Mouse (Mus musculus): ENCODE data around the gene Aldh3b3.
A peak's percentile ranks its signal among the peaks of the same experiment; 100 is the strongest.
"Not testable (repeated sequence)": the region's sequence is repeated elsewhere in the genome, so short reads cannot be mapped to it uniquely, and the experiment has no call there.

Gene Aldh3b3

DNA sequence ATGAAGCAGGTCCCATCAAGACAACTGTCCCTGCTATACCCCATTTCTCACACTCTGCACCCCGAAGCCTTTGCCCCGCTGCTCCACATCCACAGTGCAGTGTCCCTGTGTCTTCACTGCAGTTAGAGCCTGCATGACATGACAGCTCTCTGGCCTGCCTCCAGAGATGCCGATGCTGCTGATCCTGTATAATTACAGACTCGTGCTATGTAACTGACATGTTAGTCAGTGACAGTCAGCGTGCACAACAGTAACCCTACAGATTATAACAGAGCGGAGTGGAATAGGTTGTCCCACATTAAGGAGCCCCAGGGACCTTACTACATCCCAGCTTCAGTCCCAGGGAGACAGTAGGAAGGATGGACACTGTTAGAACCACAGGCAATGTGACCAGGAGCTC is 16.2 kb downstream of the Aldh3b3 start:
- not testable (repeated sequence) for DNase-seq (ENCODE audit: low spot score)

DNA sequence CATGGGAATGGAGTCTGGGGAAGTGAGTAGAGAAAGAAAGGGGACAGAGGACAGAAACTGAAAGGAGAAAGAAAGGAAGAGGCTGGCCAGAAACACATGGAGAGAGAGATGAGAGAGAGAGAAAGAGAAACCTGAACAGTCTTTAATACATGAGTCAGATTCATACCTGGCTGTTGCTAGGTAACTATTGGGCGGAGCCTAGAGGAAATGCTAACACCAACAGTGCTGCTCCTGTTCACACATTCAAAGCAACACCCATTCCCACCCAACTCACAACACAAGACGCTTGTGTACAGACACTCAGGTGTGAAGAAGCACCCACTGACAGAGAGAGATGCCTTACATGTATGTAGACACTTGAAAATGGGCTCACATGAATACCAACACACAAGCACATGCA is 17.4 kb downstream of the Aldh3b3 start:
- DNase-seq (ENCODE audit: low spot score): no peak

DNA sequence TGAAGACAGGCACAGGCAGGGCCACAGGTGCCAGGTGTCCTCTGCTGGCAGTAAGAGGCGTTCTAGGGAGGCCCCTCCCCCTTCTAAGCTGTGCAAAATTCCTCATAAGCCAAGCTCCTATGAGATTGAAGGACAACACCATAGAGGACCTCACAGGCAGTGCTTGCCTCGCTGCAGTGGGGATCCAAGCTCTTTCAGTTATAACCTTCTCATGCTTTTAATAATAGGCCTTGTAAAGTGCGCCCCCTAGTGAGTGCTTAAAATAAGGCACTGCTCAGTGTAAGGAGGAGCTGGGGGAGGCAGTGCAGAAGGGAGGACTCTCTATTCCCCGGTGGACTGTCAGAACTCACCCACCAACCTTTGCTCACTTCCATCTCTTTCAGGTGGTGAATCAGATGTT is 21.9 kb downstream of the Aldh3b3 start:
- DNase-seq (ENCODE audit: low spot score): peak; percentile 81

DNA sequence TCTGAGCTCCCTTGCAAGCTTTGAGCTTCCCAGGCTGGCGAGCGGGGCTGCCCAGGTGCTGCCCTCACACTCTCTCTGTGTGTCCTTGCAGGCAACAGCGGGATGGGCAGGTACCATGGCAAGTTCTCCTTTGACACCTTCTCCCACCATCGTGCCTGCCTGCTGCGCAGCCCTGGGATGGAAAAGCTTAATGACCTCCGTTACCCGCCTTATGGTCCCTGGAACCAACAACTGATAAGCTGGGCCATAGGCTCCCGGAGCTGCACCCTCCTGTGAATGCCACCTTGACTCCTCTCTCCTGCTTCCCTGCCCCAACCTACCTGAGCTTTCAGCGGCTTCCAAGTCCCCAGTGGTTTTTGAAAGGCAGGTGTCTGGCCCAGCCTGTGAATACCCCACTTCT is 22.5 kb downstream of the Aldh3b3 start:
- no peak for DNase-seq (ENCODE audit: low spot score)

DNA sequence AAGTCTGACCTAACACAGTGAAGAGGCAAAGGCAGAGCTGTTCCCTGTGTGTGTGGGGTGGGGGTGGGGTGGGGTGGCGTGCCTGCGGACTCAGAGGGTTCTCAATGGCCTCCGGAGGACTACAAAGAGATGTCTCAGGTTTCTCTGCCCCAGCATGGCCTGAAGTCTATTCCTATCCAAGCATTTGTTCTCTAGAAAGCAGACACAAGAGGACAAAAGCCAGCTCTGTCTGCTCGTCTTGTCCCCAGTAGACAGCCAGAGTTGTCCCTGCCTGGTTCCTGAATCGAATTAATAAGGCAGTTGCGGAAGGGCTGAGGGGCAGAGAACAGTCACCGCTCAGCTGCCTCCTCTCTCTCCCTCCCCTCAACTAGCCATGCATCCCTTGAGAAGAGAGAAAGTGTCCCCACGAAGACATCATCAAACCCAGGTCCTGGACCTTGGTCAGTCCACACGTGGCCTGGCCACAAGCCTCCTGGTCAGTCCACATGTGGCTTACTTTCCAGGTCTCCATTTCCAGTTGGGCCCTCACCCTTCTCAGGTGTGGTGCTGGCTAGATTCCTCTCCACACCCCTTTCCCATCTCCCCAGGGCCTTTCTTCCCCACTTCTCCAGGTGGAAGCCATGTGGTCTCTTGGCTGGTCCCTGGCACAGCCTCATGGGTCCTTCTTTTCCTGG is 25.2 kb downstream of the Aldh3b3 start:
- DNase-seq (ENCODE audit: low spot score): no peak

DNA sequence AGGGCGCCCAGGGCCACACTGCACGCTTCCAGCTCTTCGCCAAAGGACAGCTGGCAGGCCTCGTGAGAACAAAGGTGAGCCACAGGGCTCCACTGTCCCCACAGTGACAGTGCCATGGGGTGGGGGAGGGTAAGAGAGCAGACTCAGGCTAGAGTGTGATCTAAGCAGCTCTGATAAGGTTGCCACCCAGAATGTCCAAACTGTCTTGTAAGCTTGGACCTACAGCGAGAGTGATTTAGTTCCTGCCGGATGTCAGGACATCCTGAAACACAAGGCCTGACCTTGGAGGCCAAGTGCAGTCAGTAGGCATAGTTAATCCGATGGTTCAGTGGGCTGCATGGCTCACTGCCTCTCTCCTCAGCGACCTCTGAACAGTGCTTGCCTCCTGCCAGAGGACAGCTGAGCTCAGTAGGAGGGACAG is 26.8 kb downstream of the Aldh3b3 start:
- DNase-seq (ENCODE audit: low spot score): no peak

DNA sequence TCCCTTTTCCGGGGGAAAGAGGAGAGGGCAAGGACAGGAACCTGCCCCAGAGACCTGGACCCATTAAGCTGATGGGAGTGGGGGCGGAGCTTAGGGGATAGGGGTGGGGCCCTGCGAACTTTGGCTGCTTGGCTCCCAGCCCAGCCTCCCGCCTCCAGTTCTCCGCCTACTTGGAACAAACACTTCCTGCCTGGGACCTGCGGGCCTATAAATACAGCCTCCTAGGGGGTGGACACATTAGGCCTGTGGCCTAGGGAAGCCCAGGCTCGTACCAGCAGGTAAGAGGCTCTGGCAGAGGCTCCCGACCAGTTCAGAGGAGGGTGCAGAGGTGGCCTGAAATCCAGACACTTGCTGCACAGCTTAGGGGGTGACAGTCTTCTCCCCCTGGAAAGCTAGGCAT is 27.9 kb downstream of the Aldh3b3 start, which contains the start of gene Acy3:
TSS of gene Acy3 (plus strand) at position 237 of the 400 bp plus-strand sequence.
- peak; percentile 24 for DNase-seq (ENCODE audit: low spot score)

DNA sequence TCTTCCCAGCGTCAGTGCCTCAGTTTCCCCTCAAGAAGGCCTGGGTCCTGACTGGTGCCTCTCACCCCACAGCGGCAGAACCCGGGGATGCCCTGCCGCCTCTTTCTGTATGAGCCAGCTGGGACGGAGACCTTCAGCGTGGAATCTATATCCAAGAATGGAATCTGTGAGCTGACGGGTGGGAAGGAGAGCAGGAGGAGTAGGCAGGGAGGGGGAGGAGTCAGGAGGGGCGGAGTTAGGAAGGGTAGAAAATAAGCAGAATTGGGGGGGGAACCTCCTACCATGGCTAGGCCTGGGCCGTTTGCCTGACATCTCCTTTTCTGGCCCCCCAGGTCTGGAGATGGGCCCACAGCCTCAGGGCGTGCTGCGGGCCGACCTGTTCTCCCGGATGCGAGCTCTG is 29.6 kb downstream of the Aldh3b3 start:
- DNase-seq (ENCODE audit: low spot score): no peak

DNA sequence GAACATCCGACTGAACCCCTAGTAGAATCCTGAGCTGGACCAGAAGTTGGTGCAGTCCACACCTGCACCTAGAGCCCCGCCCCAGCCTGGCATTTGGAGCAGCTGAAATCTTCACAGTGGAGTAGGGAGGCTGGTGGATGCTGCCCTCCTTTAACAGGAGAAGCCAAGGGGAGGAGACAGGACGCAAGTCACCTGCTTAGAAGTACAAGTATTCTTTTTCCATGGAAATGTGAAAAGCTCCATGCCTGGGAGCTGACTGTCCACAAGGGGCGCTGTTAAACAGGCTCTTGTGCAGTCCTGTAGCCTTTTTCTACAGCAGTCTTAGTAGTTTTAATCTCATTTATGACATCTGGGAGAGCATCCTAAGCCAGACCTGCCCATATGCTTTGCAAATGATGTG is 30.3 kb downstream of the Aldh3b3 start:
- no peak for DNase-seq (ENCODE audit: low spot score)

DNA sequence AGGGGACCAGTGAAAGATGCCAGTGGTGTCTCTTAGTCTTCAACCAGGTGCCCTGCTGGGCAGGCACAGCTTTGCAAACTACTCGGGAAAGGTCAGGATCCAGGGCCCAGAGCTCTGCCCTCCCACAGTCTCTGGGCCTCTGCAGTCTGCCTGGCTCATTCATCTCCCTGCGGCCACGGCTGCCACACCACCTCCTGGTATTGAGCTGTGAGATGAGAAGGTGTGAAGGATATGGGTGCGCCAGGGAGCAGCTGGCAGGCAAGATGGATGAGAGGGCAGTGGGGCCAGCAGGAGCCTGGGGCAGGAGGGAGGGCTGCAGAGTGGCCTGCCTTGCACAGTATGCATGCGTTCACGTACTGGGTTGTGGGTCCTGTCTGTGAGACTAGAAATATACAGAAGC is 32.4 kb downstream of the Aldh3b3 start:
- DNase-seq (ENCODE audit: low spot score): no peak

DNA sequence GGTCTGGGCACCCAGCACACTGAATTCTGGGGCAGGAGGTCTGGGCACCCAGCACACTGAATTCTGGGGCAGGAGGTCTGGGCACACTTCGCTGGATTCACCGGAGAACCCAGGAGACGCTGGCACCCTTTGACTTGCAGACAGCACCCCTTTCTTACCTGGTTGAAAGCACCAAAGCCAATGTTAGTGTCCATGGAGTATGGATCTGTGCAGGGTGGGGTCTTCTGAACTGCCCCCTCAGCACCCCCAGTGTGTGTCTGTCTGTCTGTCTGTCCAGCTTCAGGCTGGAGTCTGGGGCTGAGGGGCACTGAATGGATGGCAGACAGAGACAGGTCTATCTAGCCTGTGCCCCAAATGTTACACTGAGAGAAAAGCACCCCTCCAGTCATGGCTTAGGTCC is 33.1 kb downstream of the Aldh3b3 start:
- no peak for DNase-seq (ENCODE audit: low spot score)

DNA sequence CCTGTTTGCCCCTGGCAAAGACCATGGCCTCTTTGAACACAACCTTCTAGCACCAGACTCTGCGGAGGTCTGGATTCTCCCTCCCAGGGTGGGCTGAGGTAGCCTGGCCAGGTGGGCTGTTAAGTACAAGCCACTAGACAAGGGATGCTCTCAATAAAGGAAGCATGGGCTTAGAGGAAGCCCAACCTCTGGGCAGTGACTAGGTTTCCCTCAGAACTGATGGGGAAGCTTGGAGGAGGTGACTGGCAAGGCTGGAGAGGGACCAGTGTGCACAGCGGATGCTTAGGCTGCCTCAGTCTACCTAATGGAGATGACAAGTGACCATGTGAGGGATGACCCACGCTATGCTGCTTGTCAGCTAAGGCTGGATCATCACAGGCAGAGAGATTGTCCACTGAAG is 33.5 kb downstream of the Aldh3b3 start:
- no peak for DNase-seq (ENCODE audit: low spot score)

DNA sequence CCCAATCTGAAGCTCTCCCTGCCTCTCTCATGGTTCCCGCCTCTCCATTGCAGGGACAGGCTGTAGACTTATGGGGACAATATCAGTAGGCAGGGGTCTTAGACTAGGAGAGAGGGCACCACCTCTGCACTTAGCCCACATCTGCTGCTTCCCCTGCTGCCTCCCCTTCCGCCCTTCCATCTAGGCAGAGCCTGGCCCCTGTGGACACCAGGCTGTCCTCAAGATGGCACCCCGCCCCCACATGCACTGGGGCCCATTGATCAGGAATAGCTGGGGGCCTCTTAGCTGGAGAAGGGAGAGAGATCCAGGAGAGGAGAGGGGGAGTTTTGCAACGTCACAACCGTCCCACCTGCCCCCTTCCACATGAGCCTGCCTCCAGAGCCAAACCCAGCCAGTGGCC is 34.0 kb downstream of the Aldh3b3 start, which contains the start of gene Tbx10:
TSS of gene Tbx10 (plus strand) at position 337 of the 400 bp plus-strand sequence.
- DNase-seq (ENCODE audit: low spot score): no peak

DNA sequence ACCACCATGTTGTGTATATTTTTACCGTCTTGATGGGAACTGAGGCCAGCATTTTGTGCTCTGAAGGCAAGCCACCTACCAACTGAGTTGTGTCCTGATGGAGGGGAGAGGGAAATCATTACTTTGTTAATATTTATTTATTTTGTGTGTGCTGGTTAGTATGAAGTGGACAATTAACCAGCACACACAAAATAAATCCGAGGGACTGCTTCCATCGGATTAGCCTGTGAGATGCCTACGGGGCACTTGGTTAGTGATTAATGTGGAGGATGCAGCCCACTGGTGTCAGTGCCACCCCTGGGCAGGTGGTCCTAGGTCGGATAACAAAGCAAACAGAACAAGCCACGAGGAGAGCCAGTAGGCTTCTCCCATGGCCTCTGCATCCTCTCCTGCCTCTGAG is 36.5 kb downstream of the Aldh3b3 start:
- no peak for DNase-seq (ENCODE audit: low spot score)

DNA sequence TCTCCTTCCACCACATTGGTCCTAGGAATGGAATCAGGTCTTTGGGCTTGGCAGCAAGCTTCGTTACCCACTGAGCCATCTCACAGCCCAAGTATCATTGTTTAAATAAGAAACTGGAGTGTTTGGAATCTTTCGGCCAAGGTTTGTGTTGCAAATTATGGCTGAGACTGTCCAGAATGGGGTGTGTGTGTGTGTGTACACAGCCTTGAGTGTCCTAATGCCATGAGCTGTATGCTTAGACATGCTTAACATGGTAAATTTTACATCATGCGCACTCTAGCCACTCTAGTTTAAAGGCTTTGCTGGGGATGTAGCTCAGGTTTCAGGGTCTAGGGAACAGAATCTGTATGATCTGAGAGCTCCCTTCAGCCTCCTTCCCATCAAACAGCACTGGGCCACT is 37.1 kb downstream of the Aldh3b3 start:
- DNase-seq (ENCODE audit: low spot score): no peak

DNA sequence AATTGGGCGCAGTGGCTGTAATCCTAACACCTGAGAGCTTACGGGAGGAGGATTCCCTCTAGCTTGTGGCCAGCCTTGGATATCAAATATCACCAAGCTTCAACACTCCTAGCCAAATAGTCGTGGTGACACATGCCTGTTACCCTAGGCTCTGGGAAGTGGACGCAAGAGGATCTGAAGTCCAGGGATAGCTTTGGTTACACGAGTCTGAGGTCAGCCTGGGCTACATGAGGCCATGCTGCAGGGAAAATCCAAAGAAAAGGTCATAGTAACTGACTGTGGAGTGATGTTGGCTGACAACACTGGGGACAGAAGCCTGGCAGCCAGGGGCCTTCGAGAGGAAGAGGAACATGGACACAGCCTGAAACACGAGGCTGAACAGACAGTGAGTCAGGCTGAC is 37.7 kb downstream of the Aldh3b3 start:
- no peak for DNase-seq (ENCODE audit: low spot score)

DNA sequence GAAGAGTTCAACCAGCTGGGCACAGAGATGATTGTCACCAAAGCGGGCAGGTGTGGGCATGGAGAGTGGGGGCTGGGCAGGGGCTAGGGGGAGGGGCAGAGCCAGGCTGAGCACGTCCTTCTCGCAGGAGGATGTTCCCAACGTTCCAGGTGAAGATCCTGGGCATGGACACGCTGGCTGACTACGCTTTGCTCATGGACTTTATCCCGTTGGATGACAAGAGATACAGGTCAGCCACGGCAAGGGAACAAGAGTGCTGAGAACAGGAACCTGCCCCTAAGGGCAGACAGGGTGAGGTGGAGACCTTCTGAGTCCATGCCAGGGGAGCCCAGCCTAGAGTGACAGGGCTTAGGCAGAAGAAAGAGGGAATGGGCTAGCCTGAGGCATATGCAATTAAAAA is 38.3 kb downstream of the Aldh3b3 start:
- DNase-seq (ENCODE audit: low spot score): no peak

DNA sequence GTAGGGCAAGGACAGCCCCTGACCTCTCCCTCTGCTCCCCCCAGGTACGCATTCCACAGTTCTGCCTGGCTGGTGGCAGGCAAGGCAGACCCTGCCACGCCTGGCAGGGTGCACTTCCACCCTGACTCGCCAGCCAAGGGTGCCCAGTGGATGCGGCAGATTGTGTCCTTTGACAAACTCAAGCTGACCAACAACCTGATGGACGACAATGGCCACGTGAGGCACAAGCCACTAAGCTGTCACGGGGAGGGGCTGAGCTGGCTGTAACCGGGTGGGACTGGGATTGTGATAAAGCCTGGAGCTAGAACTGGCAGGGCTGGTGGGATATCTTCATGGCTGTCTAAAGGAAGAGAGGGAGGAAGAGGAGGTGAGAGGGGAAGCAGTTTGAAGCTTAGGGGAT is 38.8 kb downstream of the Aldh3b3 start:
- DNase-seq (ENCODE audit: low spot score): no peak

DNA sequence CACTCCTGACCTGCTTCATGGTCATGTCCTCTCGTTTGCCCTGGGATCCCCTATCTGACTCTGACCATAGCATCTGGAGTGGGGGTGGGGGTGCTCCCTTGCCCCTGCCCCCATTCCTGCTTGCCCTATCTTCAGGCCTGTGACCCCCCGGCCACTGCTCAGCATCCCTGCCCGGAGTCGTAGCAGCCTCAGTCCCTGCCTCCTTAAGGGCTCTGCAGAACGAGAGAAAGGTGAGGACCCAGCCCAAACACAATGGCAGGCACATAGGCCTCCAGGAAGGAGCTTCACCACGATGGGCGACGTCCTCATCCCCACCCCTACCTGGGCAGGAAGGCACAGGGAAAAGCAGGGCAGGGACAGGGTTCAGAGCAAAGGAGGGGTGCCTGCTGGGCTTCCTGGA is 39.9 kb downstream of the Aldh3b3 start:
- DNase-seq (ENCODE audit: low spot score): no peak

DNA sequence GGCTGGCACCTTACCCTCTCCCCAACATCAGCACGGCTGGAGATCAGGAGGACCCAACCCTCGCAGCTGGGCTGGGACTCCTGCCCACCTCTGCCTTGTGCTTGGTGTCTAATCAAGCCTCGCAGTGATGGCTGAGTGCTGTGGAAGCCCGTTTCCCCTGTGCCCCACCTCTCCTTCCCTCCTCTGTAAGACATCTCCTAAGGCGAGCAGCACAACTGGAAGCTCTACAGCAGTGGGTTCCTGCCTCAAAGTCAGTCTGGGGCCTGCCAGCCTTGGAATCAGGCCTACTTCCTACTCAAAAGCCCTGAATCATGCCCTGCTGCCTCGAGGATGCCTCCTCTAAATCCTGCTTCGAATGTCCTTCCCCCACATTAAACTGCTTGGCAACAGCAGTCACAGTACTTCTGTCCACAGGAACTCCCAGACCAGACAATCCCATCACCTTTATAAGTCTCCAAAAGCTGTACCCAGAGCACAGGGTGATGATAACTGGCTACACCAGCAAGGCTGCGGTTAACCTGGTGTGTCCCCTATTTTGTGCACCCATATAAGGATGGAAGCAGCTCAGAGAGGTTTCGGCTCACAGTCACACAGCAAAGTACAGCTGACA is 40.8 kb downstream of the Aldh3b3 start:
- no peak for DNase-seq (ENCODE audit: low spot score)

DNA sequence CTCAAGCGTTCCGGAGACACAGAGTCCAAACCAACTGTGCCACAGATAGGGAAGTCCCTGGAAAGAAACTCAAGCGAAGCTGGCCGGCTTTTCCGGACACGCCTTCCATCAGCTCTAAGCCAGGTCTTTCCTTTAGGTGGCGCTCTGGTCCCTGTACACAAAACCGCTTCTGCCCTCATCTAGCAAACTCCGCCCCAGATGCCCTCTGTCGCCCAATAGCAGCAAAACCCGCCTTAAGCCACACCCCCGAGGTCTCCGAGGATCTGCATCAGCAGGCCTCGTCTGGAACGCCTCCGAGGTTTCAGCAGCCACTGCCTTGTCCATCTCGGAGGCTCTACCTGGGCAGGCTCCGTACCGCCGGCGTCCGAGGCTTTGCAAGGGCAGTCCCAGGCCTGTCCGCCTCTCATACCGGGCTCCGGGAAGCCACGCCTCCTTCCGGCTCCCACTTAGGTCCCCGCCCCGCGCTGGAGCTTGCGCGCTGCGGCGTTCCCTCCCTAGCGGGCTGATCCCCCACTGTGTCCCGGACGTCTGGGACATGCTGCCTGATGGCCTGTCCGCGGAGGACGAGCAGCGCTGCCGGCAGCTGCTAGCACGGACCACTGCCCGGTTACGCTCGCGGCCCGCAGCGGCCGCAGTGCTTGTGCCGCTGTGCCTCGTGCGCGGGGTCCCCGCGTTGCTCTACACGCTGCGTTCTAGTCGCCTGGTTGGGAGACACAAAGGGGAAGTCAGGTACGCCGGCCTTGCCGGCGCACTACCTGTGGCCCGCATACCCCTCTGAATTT is 41.9 kb downstream of the Aldh3b3 start, which contains the start of the genes Nudt8 and Gm49405:
TSS of gene Nudt8 (plus strand) at position 462 of the 782 bp plus-strand sequence.
TSS of gene Gm49405 (plus strand) at position 508 of the 782 bp plus-strand sequence.
- DNase-seq (ENCODE audit: low spot score): peak; percentile 98

DNA sequence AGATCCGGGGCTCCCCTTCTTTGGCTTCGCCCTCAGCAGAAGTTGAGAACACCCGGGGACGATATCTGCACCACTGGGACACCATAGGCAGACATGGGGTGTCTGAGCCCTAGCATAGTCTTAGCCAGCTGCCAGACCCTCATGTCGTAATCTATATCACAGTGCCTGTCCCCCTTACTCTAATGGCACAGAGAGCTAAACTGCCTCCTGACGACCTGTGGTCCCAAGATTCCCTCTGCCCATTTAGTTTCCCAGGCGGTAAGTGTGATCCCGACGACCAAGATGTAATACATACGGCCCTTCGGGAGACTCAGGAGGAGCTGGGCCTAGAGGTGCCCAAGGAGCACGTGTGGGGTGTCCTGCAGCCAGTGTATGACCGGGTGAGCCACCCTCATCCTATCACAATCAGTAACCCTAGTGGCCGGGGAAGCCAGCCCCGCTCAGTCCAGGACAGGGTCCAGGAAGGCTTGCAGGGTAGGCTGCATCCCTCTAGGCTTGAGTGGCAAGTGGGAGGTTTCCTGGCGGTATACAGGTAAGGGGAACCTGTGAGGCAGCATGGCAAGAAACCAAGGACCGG is 42.6 kb downstream of the Aldh3b3 start:
- DNase-seq (ENCODE audit: low spot score): no peak

DNA sequence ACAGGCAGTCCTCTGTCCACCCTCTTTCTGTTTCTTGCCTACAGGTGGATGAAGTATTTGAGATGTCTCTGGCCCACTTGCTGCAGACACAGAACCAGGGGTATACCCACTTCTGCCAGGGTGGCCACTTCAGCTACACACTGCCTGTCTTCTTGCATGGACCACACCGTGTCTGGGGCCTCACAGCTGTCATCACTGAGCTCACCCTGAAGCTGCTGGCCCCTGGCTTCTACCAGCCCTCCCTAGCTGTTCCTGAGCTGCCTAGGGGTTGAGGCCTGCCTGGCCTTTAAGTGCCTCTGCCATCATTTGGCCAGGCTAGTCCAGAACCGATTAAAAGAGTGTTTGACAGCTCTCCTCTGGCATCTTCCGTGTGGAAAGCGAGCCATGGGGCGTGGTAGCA is 43.3 kb downstream of the Aldh3b3 start:
- DNase-seq (ENCODE audit: low spot score): no peak

All from c-Kit-positive CD71-positive TER-119-positive erythroid progenitor cells, embryonic 14.5 days (primary cell).